Mouse (Mus musculus): ENCODE results near the gene Xylt1. TPM values are rescaled to one million over a fixed set of nuclear protein-coding genes. Genes with fewer than 3 reads are reported as not detected.

Xylt1 gene
- polyA plus RNA-seq, 1 experiment = 16.4 TPM

GRCm38 (mm10) chr7:117480831-117481230 is 100.1 kb downstream of the Xylt1 start:
- Histone ChIP-seq H3K4me1 (ENCODE audit: control insufficient read depth, insufficient read depth, low read length) (peaks cover 23% of the 10 kb centered on the region), H3K27ac (ENCODE audit: control insufficient read depth, insufficient read depth, low read depth, low read length, poor library complexity) (peak overlapping the region; percentile 76), H3K4me3 (replicated peaks; ENCODE audit: control insufficient read depth, low read depth, low read length) (no peak overlapping the region)
- TF ChIP-seq CTCF (IDR thresholded peaks at IDR 0.05; ENCODE audit: control insufficient read depth, insufficient read depth, low read length) (no peak), POLR2A (IDR thresholded peaks at IDR 0.05; ENCODE audit: borderline replicate concordance, control insufficient read depth, low read depth, low read length) (no peak)
- whole genome bisulfite sequencing = 45% methylated on average over 5 of the region's 5 CpGs

- 34% methylated on average over 3 of the region's 3 CpGs for WGBS
- H3K4me1 ChIP-seq (ENCODE audit: control insufficient read depth, insufficient read depth, low read length) = peaks cover 26% of the 10 kb centered on the region
- no peak overlapping the region for H3K4me3 ChIP-seq (replicated peaks; ENCODE audit: control insufficient read depth, low read depth, low read length)
- peak overlapping the region; percentile 76 for H3K27ac ChIP-seq (ENCODE audit: control insufficient read depth, insufficient read depth, low read depth, low read length, poor library complexity)
- no peak for TF ChIP-seq CTCF (IDR thresholded peaks at IDR 0.05; ENCODE audit: control insufficient read depth, insufficient read depth, low read length)
- no peak for TF ChIP-seq POLR2A (IDR thresholded peaks at IDR 0.05; ENCODE audit: borderline replicate concordance, control insufficient read depth, low read depth, low read length)
Measured at GRCm38 (mm10) chr7:117481404-117481803, 100.6 kb downstream of the Xylt1 start.

GRCm38 (mm10) chr7:117482701-117483100 is 101.9 kb downstream of the Xylt1 start:
- WGBS = 63% methylated on average over 2 of the region's 2 CpGs
- no peak overlapping the region for H3K4me3 ChIP-seq (replicated peaks; ENCODE audit: control insufficient read depth, low read depth, low read length)
- H3K4me1 ChIP-seq (ENCODE audit: control insufficient read depth, insufficient read depth, low read length) = peaks cover 26% of the 10 kb centered on the region
- peak overlapping the region; percentile 21 for H3K27ac ChIP-seq (ENCODE audit: control insufficient read depth, insufficient read depth, low read depth, low read length, poor library complexity)
- TF ChIP-seq CTCF (IDR thresholded peaks at IDR 0.05; ENCODE audit: control insufficient read depth, insufficient read depth, low read length) (peak; percentile 21; the same call in 1 of the 2 replicates), POLR2A (IDR thresholded peaks at IDR 0.05; ENCODE audit: borderline replicate concordance, control insufficient read depth, low read depth, low read length) (no peak)

- TF ChIP-seq CTCF (IDR thresholded peaks at IDR 0.05; ENCODE audit: control insufficient read depth, insufficient read depth, low read length) (no peak), POLR2A (IDR thresholded peaks at IDR 0.05; ENCODE audit: borderline replicate concordance, control insufficient read depth, low read depth, low read length) (no peak)
- 59% methylated on average over 2 of the region's 2 CpGs for WGBS
- Histone ChIP-seq H3K4me3 (replicated peaks; ENCODE audit: control insufficient read depth, low read depth, low read length) (no peak overlapping the region), H3K27ac (ENCODE audit: control insufficient read depth, insufficient read depth, low read depth, low read length, poor library complexity) (peak overlapping the region; percentile 95), H3K4me1 (ENCODE audit: control insufficient read depth, insufficient read depth, low read length) (peaks cover 26% of the 10 kb centered on the region)
Measured at GRCm38 (mm10) chr7:117484589-117484988, 103.8 kb downstream of the Xylt1 start.

GRCm38 (mm10) chr7:117484989-117485536 is 104.3 kb downstream of the Xylt1 start:
- Histone ChIP-seq H3K27ac (ENCODE audit: control insufficient read depth, insufficient read depth, low read depth, low read length, poor library complexity) (peak overlapping the region; percentile 95), H3K4me1 (ENCODE audit: control insufficient read depth, insufficient read depth, low read length) (peaks cover 26% of the 10 kb centered on the region), H3K4me3 (replicated peaks; ENCODE audit: control insufficient read depth, low read depth, low read length) (no peak overlapping the region)
- 27% methylated on average over 7 of the region's 7 CpGs for WGBS
- no peak for TF ChIP-seq POLR2A (IDR thresholded peaks at IDR 0.05; ENCODE audit: borderline replicate concordance, control insufficient read depth, low read depth, low read length)
- no peak for TF ChIP-seq CTCF (IDR thresholded peaks at IDR 0.05; ENCODE audit: control insufficient read depth, insufficient read depth, low read length)

- Histone ChIP-seq H3K27ac (ENCODE audit: control insufficient read depth, insufficient read depth, low read depth, low read length, poor library complexity) (peak overlapping the region; percentile 91), H3K4me1 (ENCODE audit: control insufficient read depth, insufficient read depth, low read length) (peaks cover 28% of the 10 kb centered on the region)
Measured at GRCm38 (mm10) chr7:117486425-117487172, 105.8 kb downstream of the Xylt1 start.

GRCm38 (mm10) chr7:117487173-117487490 is 106.4 kb downstream of the Xylt1 start:
- Histone ChIP-seq H3K27ac (ENCODE audit: control insufficient read depth, insufficient read depth, low read depth, low read length, poor library complexity) (peak overlapping the region; percentile 86), H3K4me3 (replicated peaks; ENCODE audit: control insufficient read depth, low read depth, low read length) (no peak overlapping the region), H3K4me1 (ENCODE audit: control insufficient read depth, insufficient read depth, low read length) (peaks cover 28% of the 10 kb centered on the region)
- TF ChIP-seq CTCF (IDR thresholded peaks at IDR 0.05; ENCODE audit: control insufficient read depth, insufficient read depth, low read length) (no peak), POLR2A (IDR thresholded peaks at IDR 0.05; ENCODE audit: borderline replicate concordance, control insufficient read depth, low read depth, low read length) (no peak)
- 54% methylated on average over 2 of the region's 2 CpGs for WGBS

More at GRCm38 (mm10) chr7:117486425-117487172, 105.8 kb downstream of the Xylt1 start:
- 15% methylated on average over 7 of the region's 7 CpGs for WGBS
- H3K4me3 ChIP-seq (replicated peaks; ENCODE audit: control insufficient read depth, low read depth, low read length) = no peak overlapping the region
- TF ChIP-seq CTCF (IDR thresholded peaks at IDR 0.05; ENCODE audit: control insufficient read depth, insufficient read depth, low read length) (no peak), POLR2A (IDR thresholded peaks at IDR 0.05; ENCODE audit: borderline replicate concordance, control insufficient read depth, low read depth, low read length) (no peak)

- H3K4me1 ChIP-seq (ENCODE audit: control insufficient read depth, insufficient read depth, low read length) = peaks cover 19% of the 10 kb centered on the region
- TF ChIP-seq CTCF (IDR thresholded peaks at IDR 0.05; ENCODE audit: control insufficient read depth, insufficient read depth, low read length) (no peak), POLR2A (IDR thresholded peaks at IDR 0.05; ENCODE audit: borderline replicate concordance, control insufficient read depth, low read depth, low read length) (no peak)
- 72% methylated on average over 5 of the region's 5 CpGs for WGBS
- H3K27ac ChIP-seq (ENCODE audit: control insufficient read depth, insufficient read depth, low read depth, low read length, poor library complexity) = no peak overlapping the region
- no peak overlapping the region for H3K4me3 ChIP-seq (replicated peaks; ENCODE audit: control insufficient read depth, low read depth, low read length)
Measured at GRCm38 (mm10) chr7:117489973-117490372, 109.2 kb downstream of the Xylt1 start.
